Mouse (Mus musculus) hindbrain, embryonic 10.5 days (tissue): ENCODE measurements around the gene Suclg1. TPM values are rescaled to one million over a fixed set of nuclear protein-coding genes. Genes with fewer than 3 reads are reported as not detected.

Experiments
- DNase-seq: peaks from one replicate; pipeline ENCODE4 v3.0.0-alpha.2; 2017; ENCODE audit warnings: low spot score
- H3K27ac ChIP-seq: fragments of 300-500 bp; sonication (generic); 2 replicates; pipeline ENCODE4 v1.5.1; 2016; ENCODE audit warnings: mild to moderate bottlenecking, moderate library complexity
- H3K27me3 ChIP-seq: fragments of 300-500 bp; sonication (generic); 2 replicates; pipeline ENCODE4 v1.6.1; 2016; ENCODE audit warnings: mild to moderate bottlenecking; ENCODE audit not compliant: poor library complexity, insufficient read depth, severe bottlenecking
- H3K36me3 ChIP-seq: fragments of 300-500 bp; sonication (generic); 2 replicates; pipeline ENCODE4 v1.6.1; 2016; ENCODE audit warnings: mild to moderate bottlenecking, moderate library complexity
- H3K4me1 ChIP-seq: fragments of 300-500 bp; sonication (generic); replicated peaks from 2 replicates; pipeline ENCODE4 v1.6.1; 2016; ENCODE audit warnings: mild to moderate bottlenecking
- H3K4me3 ChIP-seq: fragments of 300-500 bp; sonication (generic); 2 replicates; pipeline ENCODE4 v1.5.1; 2016; ENCODE audit warnings: mild to moderate bottlenecking, moderate library complexity
- H3K9me3 ChIP-seq: fragments of 300-500 bp; sonication (generic); 2 replicates; pipeline ENCODE4 v1.6.1; 2016; ENCODE audit warnings: mild to moderate bottlenecking, moderate library complexity
- WGBS: fragments of 180-500 bp; shearing (Covaris S2); methylation state at CpG from one replicate; pipeline ENCODE4 v1.1.7; 2016; 5-methylcytosine and 5-hydroxymethylcytosine counted together
- polyA plus RNA-seq: library from polyadenylated mRNA; unstranded; fragments of >200 nt; fragmentation: Nextera tagmentation; extraction: Ambion mirVana; gene quantifications from 2 replicates; pipeline ENCODE4 v1.2.1, GENCODE M21; 2016

The Suclg1 gene
- polyA plus RNA-seq, 1 experiment from 2014 or later = 179 TPM

- no peak overlapping the region for H3K4me3 ChIP-seq
- H3K36me3 ChIP-seq = peaks cover 31% of the 10 kb centered on the region
- no peak overlapping the region for H3K27ac ChIP-seq
- 88% methylated on average over 9 of the region's 9 CpGs for WGBS
- peaks cover 6% of the 10 kb centered on the region; the same call in 1 of the 2 replicates for H3K4me1 ChIP-seq
- DNase-seq = no peak
- H3K27me3 ChIP-seq = no peaks in the 10 kb centered on the region
- H3K9me3 ChIP-seq = no peaks in the 10 kb centered on the region
These were observed 6.4 kb downstream of the Suclg1 start for GRCm38 (mm10) chr6:73254307-73255228.

GRCm38 (mm10) chr6:73257068-73257467, 8.9 kb downstream of the Suclg1 start:
- no peak overlapping the region for H3K27ac ChIP-seq
- no peaks in the 10 kb centered on the region for H3K9me3 ChIP-seq
- DNase-seq = no peak
- no peaks in the 10 kb centered on the region for H3K27me3 ChIP-seq
- H3K4me1 ChIP-seq = no peaks in the 10 kb centered on the region
- no peak overlapping the region for H3K4me3 ChIP-seq
- H3K36me3 ChIP-seq = peaks cover 56% of the 10 kb centered on the region
- 91% methylated on average over 7 of the region's 7 CpGs for WGBS

- WGBS = 94% methylated on average over 6 of the region's 6 CpGs
- peaks cover 84% of the 10 kb centered on the region for H3K36me3 ChIP-seq
- DNase-seq = no peak
- no peaks in the 10 kb centered on the region for H3K9me3 ChIP-seq
- no peaks in the 10 kb centered on the region for H3K27me3 ChIP-seq
- peaks cover 13% of the 10 kb centered on the region for H3K4me1 ChIP-seq
- no peak overlapping the region for H3K4me3 ChIP-seq
- H3K27ac ChIP-seq = no peak overlapping the region
These were observed 11.9 kb downstream of the Suclg1 start for GRCm38 (mm10) chr6:73260110-73260509.

GRCm38 (mm10) chr6:73264801-73265200, 16.6 kb downstream of the Suclg1 start:
- Histone ChIP-seq H3K9me3 (no peaks in the 10 kb centered on the region), H3K4me1 (peaks cover 15% of the 10 kb centered on the region), H3K27me3 (no peaks in the 10 kb centered on the region), H3K36me3 (peaks cover 93% of the 10 kb centered on the region), H3K4me3 (no peak overlapping the region), H3K27ac (peak overlapping the region; percentile 46)
- DNase-seq = peak; percentile 12
- WGBS = 24% methylated on average over 2 of the region's 2 CpGs

- DNase-seq = no peak
- whole genome bisulfite sequencing = 95% methylated on average over 8 of the region's 8 CpGs
- no peaks in the 10 kb centered on the region for H3K27me3 ChIP-seq
- no peak overlapping the region for H3K4me3 ChIP-seq
- no peak overlapping the region for H3K27ac ChIP-seq
- H3K36me3 ChIP-seq = peaks cover 95% of the 10 kb centered on the region
- peaks cover 15% of the 10 kb centered on the region for H3K4me1 ChIP-seq
- no peaks in the 10 kb centered on the region for H3K9me3 ChIP-seq
These were observed 19.6 kb downstream of the Suclg1 start for GRCm38 (mm10) chr6:73267738-73268311.

- H3K4me1 ChIP-seq = peaks cover 9% of the 10 kb centered on the region
- H3K27me3 ChIP-seq = no peaks in the 10 kb centered on the region
- no peak for DNase-seq
- H3K9me3 ChIP-seq = no peaks in the 10 kb centered on the region
- H3K36me3 ChIP-seq = peaks cover 95% of the 10 kb centered on the region
- no peak overlapping the region for H3K27ac ChIP-seq
- WGBS = 97% methylated on average over 3 of the region's 3 CpGs
- H3K4me3 ChIP-seq = no peak overlapping the region
These were observed 21.2 kb downstream of the Suclg1 start for GRCm38 (mm10) chr6:73269374-73269773.

- Histone ChIP-seq H3K9me3 (no peaks in the 10 kb centered on the region), H3K36me3 (peaks cover 97% of the 10 kb centered on the region), H3K4me1 (no peaks in the 10 kb centered on the region), H3K4me3 (no peak overlapping the region), H3K27me3 (no peaks in the 10 kb centered on the region), H3K27ac (no peak overlapping the region)
- 84% methylated on average over 3 of the region's 3 CpGs for WGBS
- no peak for DNase-seq
These were observed 23.4 kb downstream of the Suclg1 start for GRCm38 (mm10) chr6:73271546-73272091.

GRCm38 (mm10) chr6:73275002-73275401, 26.8 kb downstream of the Suclg1 start:
- Histone ChIP-seq H3K36me3 (peaks cover 92% of the 10 kb centered on the region), H3K4me3 (no peak overlapping the region), H3K27me3 (no peaks in the 10 kb centered on the region), H3K9me3 (no peaks in the 10 kb centered on the region), H3K27ac (no peak overlapping the region), H3K4me1 (no peaks in the 10 kb centered on the region)
- DNase-seq = no peak
- WGBS = 90% methylated on average over 5 of the region's 5 CpGs

- no peaks in the 10 kb centered on the region for H3K27me3 ChIP-seq
- no peak overlapping the region for H3K27ac ChIP-seq
- WGBS = 81% methylated on average over 8 of the region's 8 CpGs
- peaks cover 46% of the 10 kb centered on the region for H3K36me3 ChIP-seq
- H3K4me1 ChIP-seq = no peaks in the 10 kb centered on the region
- H3K4me3 ChIP-seq = no peak overlapping the region
- H3K9me3 ChIP-seq = no peaks in the 10 kb centered on the region
- DNase-seq = no peak
These were observed 31.5 kb downstream of the Suclg1 start for GRCm38 (mm10) chr6:73279681-73280080.

- peaks cover 36% of the 10 kb centered on the region for H3K36me3 ChIP-seq
- no peak for DNase-seq
- no peak overlapping the region for H3K27ac ChIP-seq
- no peaks in the 10 kb centered on the region for H3K9me3 ChIP-seq
- H3K4me1 ChIP-seq = no peaks in the 10 kb centered on the region
- no peaks in the 10 kb centered on the region for H3K27me3 ChIP-seq
- no peak overlapping the region for H3K4me3 ChIP-seq
- 83% methylated on average over 9 of the region's 9 CpGs for WGBS
These were observed 32.4 kb downstream of the Suclg1 start for GRCm38 (mm10) chr6:73280546-73281115.

- WGBS = 93% methylated on average over 2 of the region's 2 CpGs
These were observed 38.1 kb downstream of the Suclg1 start for GRCm38 (mm10) chr6:73286326-73286725.

GRCm38 (mm10) chr6:73306837-73307236, 58.7 kb downstream of the Suclg1 start:
- no peaks in the 10 kb centered on the region for H3K9me3 ChIP-seq
- no peaks in the 10 kb centered on the region for H3K27me3 ChIP-seq
- H3K27ac ChIP-seq = no peak overlapping the region
- H3K4me3 ChIP-seq = no peak overlapping the region
- WGBS = 73% methylated on average over 6 of the region's 6 CpGs
- H3K36me3 ChIP-seq = no peaks in the 10 kb centered on the region
- no peaks in the 10 kb centered on the region for H3K4me1 ChIP-seq
- no peak for DNase-seq

More at GRCm38 (mm10) chr6:73286326-73286725, 38.1 kb downstream of the Suclg1 start:
- Histone ChIP-seq H3K27ac (no peak overlapping the region), H3K27me3 (no peaks in the 10 kb centered on the region), H3K4me3 (no peak overlapping the region), H3K36me3 (no peaks in the 10 kb centered on the region), H3K4me1 (no peaks in the 10 kb centered on the region), H3K9me3 (no peaks in the 10 kb centered on the region)
- DNase-seq = no peak
